8 mouse cellular contexts compared by ENCODE assay signal in genomic region chr7:66955978-66956377, GRCm38 (mm10).
DNase-seq lines count a peak whose midpoint lies in the region; ATAC-seq and TF ChIP-seq lines count a peak whose summit lies in the region.

No protein-coding gene starts in this region.

- H3K27me3 ChIP-seq in hindbrain, embryonic 14.5 days (ENCODE audit: control insufficient read depth, insufficient read depth, low read length): no peaks in the 10 kb centered on the region
- no peaks in the 10 kb centered on the region for H3K27me3 ChIP-seq in lung, postnatal 0 days (replicated peaks; ENCODE audit: insufficient read depth, low read length)

- no peaks in the 10 kb centered on the region for H3K4me1 ChIP-seq in hindbrain, embryonic 14.5 days (replicated peaks; ENCODE audit: control insufficient read depth, insufficient read depth, low read length)
- H3K4me1 ChIP-seq in lung, postnatal 0 days (ENCODE audit: insufficient read depth, low read depth, low read length): 0 out of 2 replicates have a peak, but pooled peaks cover 6% of the 10 kb centered on the region

- 0 out of 2 replicates have a peak overlapping the region, but pooled peaks have one; percentile 43 for H3K27ac ChIP-seq in hindbrain, embryonic 14.5 days
- H3K27ac ChIP-seq in lung, postnatal 0 days (ENCODE audit: low read length): peak overlapping the region; percentile 80

- TF ChIP-seq CTCF in lung, postnatal 0 days (IDR thresholded peaks at IDR 0.05): no peak

- H3K36me3 ChIP-seq in hindbrain, embryonic 14.5 days (replicated peaks; ENCODE audit: control insufficient read depth, insufficient read depth): no peaks in the 10 kb centered on the region
- H3K36me3 ChIP-seq in lung, postnatal 0 days (ENCODE audit: insufficient read depth, low read length): no peaks in the 10 kb centered on the region

- H3K9ac ChIP-seq in hindbrain, embryonic 14.5 days: no peak overlapping the region
- no peak overlapping the region for H3K9ac ChIP-seq in lung, postnatal 0 days (replicated peaks; ENCODE audit: low read depth)

- 67% methylated on average over 2 of the region's 2 CpGs for WGBS in hindbrain, embryonic 14.5 days
- WGBS in lung, postnatal 0 days: 25% methylated on average over 2 of the region's 2 CpGs

- no peaks in the 10 kb centered on the region for H3K9me3 ChIP-seq in hindbrain, embryonic 14.5 days (ENCODE audit: control insufficient read depth, low read length)
- H3K9me3 ChIP-seq in lung, postnatal 0 days (ENCODE audit: low read length): no peaks in the 10 kb centered on the region

- peak; percentile 59 to 78 for DNase-seq in cerebellum, postnatal 14 days
- no peak for DNase-seq in cerebellum, adult 8-10 months
- DNase-seq in thymus, postnatal 14 days: peak; percentile 2
- no peak for DNase-seq in thymus, postnatal 0 days (ENCODE audit: low spot score)
- peak; percentile 62 for DNase-seq in hindbrain, embryonic 14.5 days (ENCODE audit: low spot score)
- DNase-seq in lung, postnatal 0 days (ENCODE audit: low spot score): peak; percentile 86

- no peak overlapping the region for H3K4me2 ChIP-seq in hindbrain, embryonic 14.5 days (replicated peaks)
- no peak overlapping the region for H3K4me2 ChIP-seq in lung, postnatal 0 days (replicated peaks; ENCODE audit: low read depth, low read length)

- peak; percentile 57; the same call in 1 of the 2 replicates for ATAC-seq in hindbrain, embryonic 14.5 days (ENCODE audit: low FRiP score)
- ATAC-seq in lung, postnatal 0 days: peak; percentile 94
- no peak for ATAC-seq in erythroid progenitor cell, adult 5-6 weeks (replicated peaks; ENCODE audit: low FRiP score, poor library complexity, severe bottlenecking)
- ATAC-seq in megakaryocyte progenitor cell, adult 5-6 weeks (replicated peaks; ENCODE audit: poor library complexity): no peak

- no peak overlapping the region for H3K4me3 ChIP-seq in hindbrain, embryonic 14.5 days (replicated peaks; ENCODE audit: low read length)
- no peak overlapping the region for H3K4me3 ChIP-seq in lung, postnatal 0 days (ENCODE audit: low read depth, low read length)

- peak; percentile 81 for TF ChIP-seq EP300 in lung, postnatal 0 days (IDR thresholded peaks at IDR 0.05)

Comparison
In these comparisons a context has a peak if more than half of its experiments do, and no peak if none do; other contexts are left out.
1. DNase-seq: peak in cerebellum, postnatal 14 days (2 of 2), thymus, postnatal 14 days (single experiment), hindbrain, embryonic 14.5 days (single experiment) and lung, postnatal 0 days (single experiment); none in cerebellum, adult 8-10 months (single experiment) and thymus, postnatal 0 days (single experiment).
2. ATAC-seq: peak in hindbrain, embryonic 14.5 days (single experiment) and lung, postnatal 0 days (single experiment); none in erythroid progenitor cell, adult 5-6 weeks (single experiment) and megakaryocyte progenitor cell, adult 5-6 weeks (single experiment).